Mouse (Mus musculus): ENCODE data around the gene Dennd6b.

DNA sequence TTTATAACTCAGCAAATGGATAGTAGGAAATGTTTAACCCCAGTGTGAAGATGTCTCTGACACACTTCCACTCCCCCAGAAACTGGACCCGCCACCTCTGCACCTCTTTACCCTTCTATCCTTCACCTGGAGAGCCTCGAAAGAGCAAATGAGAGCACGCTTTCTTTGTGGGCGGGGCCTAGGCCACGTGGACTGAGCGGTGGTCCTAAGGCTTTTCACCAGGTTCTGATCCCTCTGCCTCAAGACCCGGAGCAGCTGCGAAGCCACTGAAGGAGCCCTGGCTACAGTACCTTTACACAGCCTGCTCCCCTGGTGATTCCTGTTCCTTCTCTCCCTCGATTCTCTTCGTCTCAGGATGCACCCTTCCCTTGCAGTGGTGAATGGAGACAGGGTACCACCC is 48.8 kb downstream of the Dennd6b start:
- TF ChIP-seq SIN3A (IDR thresholded peaks at IDR 0.05; ENCODE audit: low read length) (no peak), POLR2A (IDR thresholded peaks at IDR 0.05; ENCODE audit: low read depth, low read length) (no peak), NRF1 (IDR thresholded peaks at IDR 0.05; ENCODE audit: low read depth, low read length) (no peak)

Data from CH12.LX (cell line).